Mouse (Mus musculus) stomach, embryonic 15.5 days (tissue): ENCODE measurements around the gene Dgkq. TPM values are rescaled to one million over a fixed set of nuclear protein-coding genes. Genes with fewer than 3 reads are reported as not detected.
"Not testable (repeated sequence)": the region's sequence is repeated elsewhere in the genome, so short reads cannot be mapped to it uniquely, and the experiment has no call there.

Experiments
- ATAC-seq: fragments of 200-750 bp; cut with Nextera tagmentation; 2 replicates; pipeline ENCODE4 v1.8.0; 2017; ENCODE audit warnings: low read depth, moderate number of reproducible peaks, moderate TSS enrichment; ENCODE audit not compliant: insufficient read depth, low FRiP score
- H3K27ac ChIP-seq: fragments of 300-500 bp; sonication (generic); 2 replicates; pipeline ENCODE4 v1.5.1; 2015; ENCODE audit warnings: mild to moderate bottlenecking, inconsistent platforms
- H3K27me3 ChIP-seq: fragments of 300-500 bp; sonication (generic); replicated peaks from 2 replicates; pipeline ENCODE4 v1.6.1; 2015; ENCODE audit warnings: inconsistent platforms
- H3K36me3 ChIP-seq: fragments of 300-500 bp; sonication (generic); 2 replicates; pipeline ENCODE4 v1.6.1; 2015; ENCODE audit warnings: inconsistent platforms
- H3K4me1 ChIP-seq: fragments of 300-500 bp; sonication (generic); 2 replicates; pipeline ENCODE4 v1.6.1; 2015; ENCODE audit warnings: inconsistent platforms
- H3K4me2 ChIP-seq: fragments of 300-500 bp; sonication (generic); 2 replicates; pipeline ENCODE4 v1.6.1; 2015; ENCODE audit warnings: mild to moderate bottlenecking, inconsistent platforms
- H3K4me3 ChIP-seq: fragments of 300-500 bp; sonication (generic); replicated peaks from 2 replicates; pipeline ENCODE4 v1.5.1; 2015; ENCODE audit warnings: inconsistent platforms
- H3K9ac ChIP-seq: fragments of 300-500 bp; sonication (generic); 2 replicates; pipeline ENCODE4 v1.6.1; 2015; ENCODE audit warnings: inconsistent platforms
- H3K9me3 ChIP-seq: fragments of 300-500 bp; sonication (generic); 2 replicates; pipeline ENCODE4 v1.6.1; 2016; ENCODE audit warnings: inconsistent platforms
- WGBS: fragments of 180-500 bp; shearing (Covaris S2); methylation state at CpG from one replicate; pipeline ENCODE4 v1.1.7; 2015; 5-methylcytosine and 5-hydroxymethylcytosine counted together
- polyA plus RNA-seq: library from polyadenylated mRNA; unstranded; fragments of >200 nt; fragmentation: Nextera tagmentation; extraction: Ambion mirVana; gene quantifications from 2 replicates; pipeline ENCODE4 v1.2.1, GENCODE M21; 2015

Dgkq gene
- polyA plus RNA-seq, 1 experiment from 2014 or later, result 10.6 TPM

GRCm38 (mm10) chr5:108651136-108651720 lies 18.2 kb downstream of the Dgkq start:
- no peak overlapping the region for H3K9ac ChIP-seq
- H3K4me3 ChIP-seq, result no peak overlapping the region
- no peak for ATAC-seq
- no peak overlapping the region for H3K27ac ChIP-seq
- WGBS, result 77% methylated on average over 5 of the region's 5 CpGs
- H3K9me3 ChIP-seq, result no peaks in the 10 kb centered on the region
- peaks cover 38% of the 10 kb centered on the region for H3K36me3 ChIP-seq
- no peak overlapping the region for H3K4me2 ChIP-seq
- no peaks in the 10 kb centered on the region for H3K27me3 ChIP-seq
- H3K4me1 ChIP-seq, result no peaks in the 10 kb centered on the region

GRCm38 (mm10) chr5:108650341-108650740 lies 19.1 kb downstream of the Dgkq start:
- 93% methylated on average over 7 of the region's 7 CpGs for WGBS
- ATAC-seq, result no peak
- peaks cover 30% of the 10 kb centered on the region for H3K36me3 ChIP-seq

GRCm38 (mm10) chr5:108648937-108649576 lies 20.4 kb downstream of the Dgkq start:
- Histone ChIP-seq H3K4me3 (no peak overlapping the region), H3K9me3 (no peaks in the 10 kb centered on the region), H3K4me2 (no peak overlapping the region), H3K27ac (no peak overlapping the region), H3K9ac (no peak overlapping the region), H3K36me3 (peaks cover 22% of the 10 kb centered on the region), H3K4me1 (no peaks in the 10 kb centered on the region), H3K27me3 (no peaks in the 10 kb centered on the region)
- 87% methylated on average over 11 of the region's 11 CpGs for WGBS
- ATAC-seq, result no peak

More at GRCm38 (mm10) chr5:108650341-108650740, 19.1 kb downstream of the Dgkq start:
- Histone ChIP-seq H3K27ac (no peak overlapping the region), H3K4me1 (no peaks in the 10 kb centered on the region), H3K4me3 (no peak overlapping the region), H3K4me2 (no peak overlapping the region), H3K27me3 (no peaks in the 10 kb centered on the region), H3K9me3 (no peaks in the 10 kb centered on the region), H3K9ac (no peak overlapping the region)

- Histone ChIP-seq H3K9ac (no peak overlapping the region), H3K36me3 (peaks cover 14% of the 10 kb centered on the region), H3K27ac (no peak overlapping the region), H3K27me3 (no peaks in the 10 kb centered on the region), H3K4me2 (no peak overlapping the region), H3K4me3 (no peak overlapping the region), H3K9me3 (no peaks in the 10 kb centered on the region), H3K4me1 (no peaks in the 10 kb centered on the region)
- ATAC-seq, result no peak
- WGBS, result 84% methylated on average over 2 of the region's 2 CpGs
Measured at GRCm38 (mm10) chr5:108647820-108648465, 21.5 kb downstream of the Dgkq start.

- peaks cover 10% of the 10 kb centered on the region for H3K36me3 ChIP-seq
- 84% methylated on average over 2 of the region's 2 CpGs for WGBS
- no peak overlapping the region for H3K4me3 ChIP-seq
- no peak for ATAC-seq
- H3K9ac ChIP-seq, result no peak overlapping the region
- no peak overlapping the region for H3K4me2 ChIP-seq
- no peaks in the 10 kb centered on the region for H3K9me3 ChIP-seq
- H3K4me1 ChIP-seq, result no peaks in the 10 kb centered on the region
- no peaks in the 10 kb centered on the region for H3K27me3 ChIP-seq
- H3K27ac ChIP-seq, result no peak overlapping the region
Measured at GRCm38 (mm10) chr5:108647311-108647710, 22.2 kb downstream of the Dgkq start.

GRCm38 (mm10) chr5:108646343-108646660 lies 23.2 kb downstream of the Dgkq start:
- peaks cover 10% of the 10 kb centered on the region for H3K36me3 ChIP-seq
- no peak overlapping the region for H3K4me3 ChIP-seq
- H3K27me3 ChIP-seq, result no peaks in the 10 kb centered on the region
- no peak overlapping the region for H3K4me2 ChIP-seq
- H3K4me1 ChIP-seq, result no peaks in the 10 kb centered on the region
- ATAC-seq, result no peak
- WGBS, result 95% methylated on average over 3 of the region's 3 CpGs
- no peak overlapping the region for H3K9ac ChIP-seq
- H3K9me3 ChIP-seq, result no peaks in the 10 kb centered on the region
- no peak overlapping the region for H3K27ac ChIP-seq

- Histone ChIP-seq H3K4me2 (no peak overlapping the region), H3K36me3 (peaks cover 10% of the 10 kb centered on the region), H3K9me3 (no peaks in the 10 kb centered on the region), H3K4me3 (no peak overlapping the region), H3K27ac (no peak overlapping the region), H3K27me3 (no peaks in the 10 kb centered on the region), H3K9ac (no peak overlapping the region), H3K4me1 (no peaks in the 10 kb centered on the region)
- ATAC-seq, result no peak
- WGBS, result 92% methylated on average over 9 of the region's 9 CpGs
Measured at GRCm38 (mm10) chr5:108645651-108646342, 23.7 kb downstream of the Dgkq start.

GRCm38 (mm10) chr5:108643674-108644073 lies 25.8 kb downstream of the Dgkq start:
- Histone ChIP-seq H3K9me3 (no peaks in the 10 kb centered on the region), H3K4me1 (no peaks in the 10 kb centered on the region), H3K9ac (no peak overlapping the region), H3K4me3 (no peak overlapping the region), H3K27me3 (no peaks in the 10 kb centered on the region), H3K36me3 (peaks cover 10% of the 10 kb centered on the region), H3K4me2 (no peak overlapping the region), H3K27ac (no peak overlapping the region)
- 69% methylated on average over 2 of the region's 2 CpGs for WGBS
- no peak for ATAC-seq

GRCm38 (mm10) chr5:108636172-108636571 lies 33.3 kb downstream of the Dgkq start:
- Histone ChIP-seq H3K4me1 (no peaks in the 10 kb centered on the region), H3K9me3 (no peaks in the 10 kb centered on the region), H3K4me2 (no peak overlapping the region), H3K27me3 (no peaks in the 10 kb centered on the region), H3K36me3 (peaks cover 7% of the 10 kb centered on the region; the same call in 1 of the 2 replicates), H3K27ac (no peak overlapping the region), H3K4me3 (no peak overlapping the region), H3K9ac (no peak overlapping the region)
- 66% methylated on average over 4 of the region's 4 CpGs for WGBS
- no peak for ATAC-seq

- not testable (repeated sequence) for H3K36me3 ChIP-seq, ATAC-seq, H3K4me2 ChIP-seq, H3K9me3 ChIP-seq, H3K4me3 ChIP-seq, H3K27ac ChIP-seq, H3K4me1 ChIP-seq, H3K27me3 ChIP-seq, H3K9ac ChIP-seq
- WGBS, result 77% methylated on average over 3 of the region's 3 CpGs
Measured at GRCm38 (mm10) chr5:108634088-108634487, 35.4 kb downstream of the Dgkq start.

GRCm38 (mm10) chr5:108633676-108634075 lies 35.8 kb downstream of the Dgkq start:
- H3K4me3 ChIP-seq, result no peak overlapping the region
- WGBS, result 89% methylated on average over 4 of the region's 4 CpGs
- ATAC-seq, result no peak
- no peaks in the 10 kb centered on the region for H3K27me3 ChIP-seq
- no peak overlapping the region for H3K27ac ChIP-seq
- no peak overlapping the region for H3K4me2 ChIP-seq
- H3K36me3 ChIP-seq, result no peaks in the 10 kb centered on the region
- H3K9ac ChIP-seq, result no peak overlapping the region
- no peaks in the 10 kb centered on the region for H3K9me3 ChIP-seq
- H3K4me1 ChIP-seq, result no peaks in the 10 kb centered on the region
